Mouse (Mus musculus): ENCODE measurements around the gene Reln. TPM values are rescaled to one million over a fixed set of nuclear protein-coding genes. Genes with fewer than 3 reads are reported as not detected.

Gene Reln
- polyA plus RNA-seq, 1 experiment from 2014 or later, result 40.1 TPM

DNA sequence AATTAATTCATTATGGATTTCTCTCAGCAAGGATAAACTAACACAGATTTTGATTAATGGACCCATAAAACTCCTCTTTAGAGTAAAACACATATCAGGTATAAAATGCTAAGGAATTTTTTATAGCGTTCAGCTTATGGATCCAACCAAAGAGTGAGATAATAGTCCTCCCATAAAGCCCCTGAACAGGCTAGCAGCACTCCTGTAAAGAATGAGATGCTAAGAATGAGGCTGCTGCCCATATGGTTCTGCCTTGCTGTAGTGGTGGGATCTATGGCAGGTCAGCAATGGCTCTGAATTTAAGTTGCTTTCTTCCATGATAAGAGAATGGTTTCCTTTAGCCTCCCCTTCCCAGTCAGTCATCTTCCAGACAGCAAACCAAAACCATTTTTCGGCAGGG, 147.6 kb downstream of the Reln start:
- 86% methylated on average over 2 of the region's 2 CpGs for WGBS
- H3K4me3 ChIP-seq (replicated peaks), result no peak overlapping the region
- H3K36me3 ChIP-seq, result no peaks in the 10 kb centered on the region
- no peak overlapping the region for H3K9ac ChIP-seq (replicated peaks)
- H3K4me2 ChIP-seq (replicated peaks), result no peak overlapping the region
- peak overlapping the region; percentile 64 for H3K27ac ChIP-seq
- no peak; the same call in 1 of the 2 replicates for ATAC-seq
- H3K4me1 ChIP-seq (replicated peaks), result peaks cover 35% of the 10 kb centered on the region
- no peaks in the 10 kb centered on the region for H3K27me3 ChIP-seq
- no peaks in the 10 kb centered on the region for H3K9me3 ChIP-seq

GRCm38 (mm10) chr5:22196476-22196875, 148.0 kb downstream of the Reln start:
- Histone ChIP-seq H3K9me3 (no peaks in the 10 kb centered on the region), H3K36me3 (no peaks in the 10 kb centered on the region), H3K27me3 (no peaks in the 10 kb centered on the region), H3K4me3 (replicated peaks) (no peak overlapping the region), H3K4me2 (replicated peaks) (no peak overlapping the region), H3K27ac (peak overlapping the region; percentile 67; the same call in 1 of the 2 replicates), H3K4me1 (replicated peaks) (peaks cover 39% of the 10 kb centered on the region), H3K9ac (replicated peaks) (no peak overlapping the region)
- peak; percentile 77 for ATAC-seq
- 38% methylated on average over 4 of the region's 4 CpGs for WGBS

- H3K9ac ChIP-seq (replicated peaks), result no peak overlapping the region
- H3K4me2 ChIP-seq (replicated peaks), result no peak overlapping the region
- peak overlapping the region; percentile 67 for H3K27ac ChIP-seq
- no peaks in the 10 kb centered on the region for H3K27me3 ChIP-seq
- peaks cover 49% of the 10 kb centered on the region for H3K4me1 ChIP-seq (replicated peaks)
- H3K4me3 ChIP-seq (replicated peaks), result no peak overlapping the region
- 40% methylated on average over 8 of the region's 8 CpGs for WGBS
- no peaks in the 10 kb centered on the region for H3K36me3 ChIP-seq
- H3K9me3 ChIP-seq, result no peaks in the 10 kb centered on the region
- peak; percentile 75 for ATAC-seq
These were observed 149.1 kb downstream of the Reln start for GRCm38 (mm10) chr5:22195352-22195941.

DNA sequence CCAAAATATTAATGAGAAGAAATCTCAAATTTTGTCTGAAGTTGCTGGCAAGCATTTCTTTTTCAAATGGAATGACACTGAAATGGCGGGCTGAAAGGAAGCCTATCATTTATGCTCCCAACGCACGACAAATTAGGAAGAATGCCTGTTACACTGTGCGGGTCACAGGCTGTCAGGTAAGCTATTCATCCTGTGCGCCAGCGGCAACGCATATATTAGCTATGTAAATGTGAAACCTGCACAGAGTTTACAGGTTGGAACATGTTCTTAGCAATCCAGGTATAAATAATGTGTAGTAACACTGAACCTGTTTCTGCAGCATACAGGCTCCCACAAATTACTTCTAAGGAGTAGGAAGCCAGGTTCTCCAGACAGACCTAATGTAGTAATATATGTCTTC, 152.7 kb downstream of the Reln start:
- Histone ChIP-seq H3K4me2 (replicated peaks) (no peak overlapping the region), H3K36me3 (no peaks in the 10 kb centered on the region), H3K4me3 (replicated peaks) (no peak overlapping the region), H3K9me3 (no peaks in the 10 kb centered on the region), H3K9ac (replicated peaks) (no peak overlapping the region), H3K27me3 (no peaks in the 10 kb centered on the region), H3K4me1 (replicated peaks) (peaks cover 40% of the 10 kb centered on the region), H3K27ac (no peak overlapping the region)
- WGBS, result 56% methylated on average over 7 of the region's 7 CpGs
- ATAC-seq, result no peak

GRCm38 (mm10) chr5:22190333-22190732, 154.2 kb downstream of the Reln start:
- Histone ChIP-seq H3K9ac (replicated peaks) (no peak overlapping the region), H3K36me3 (no peaks in the 10 kb centered on the region), H3K4me3 (replicated peaks) (no peak overlapping the region), H3K4me2 (replicated peaks) (no peak overlapping the region), H3K4me1 (replicated peaks) (peaks cover 27% of the 10 kb centered on the region), H3K27me3 (no peaks in the 10 kb centered on the region), H3K27ac (peak overlapping the region; percentile 56), H3K9me3 (no peaks in the 10 kb centered on the region)
- WGBS, result 62% methylated on average over 3 of the region's 3 CpGs
- no peak for ATAC-seq

GRCm38 (mm10) chr5:22187599-22187998, 156.9 kb downstream of the Reln start:
- H3K27ac ChIP-seq, result no peak overlapping the region
- H3K4me2 ChIP-seq (replicated peaks), result no peak overlapping the region
- ATAC-seq, result no peak
- H3K4me1 ChIP-seq (replicated peaks), result peaks cover 18% of the 10 kb centered on the region
- no peaks in the 10 kb centered on the region for H3K9me3 ChIP-seq
- no peak overlapping the region for H3K9ac ChIP-seq (replicated peaks)
- no peak overlapping the region for H3K4me3 ChIP-seq (replicated peaks)
- WGBS, result 87% methylated on average over 3 of the region's 3 CpGs
- no peaks in the 10 kb centered on the region for H3K27me3 ChIP-seq
- no peaks in the 10 kb centered on the region for H3K36me3 ChIP-seq

GRCm38 (mm10) chr5:22176480-22176879, 168.0 kb downstream of the Reln start:
- 87% methylated on average over 5 of the region's 5 CpGs for WGBS
- no peak overlapping the region for H3K4me3 ChIP-seq (replicated peaks)
- H3K27me3 ChIP-seq, result no peaks in the 10 kb centered on the region
- no peaks in the 10 kb centered on the region for H3K36me3 ChIP-seq
- 0 out of 2 replicates have a peak, but pooled peaks cover 3% of the 10 kb centered on the region for H3K4me1 ChIP-seq (replicated peaks)
- ATAC-seq, result no peak
- no peak overlapping the region for H3K4me2 ChIP-seq (replicated peaks)
- no peaks in the 10 kb centered on the region for H3K9me3 ChIP-seq
- no peak overlapping the region for H3K9ac ChIP-seq (replicated peaks)
- no peak overlapping the region for H3K27ac ChIP-seq

- ATAC-seq, result no peak
- Histone ChIP-seq H3K4me3 (replicated peaks) (no peak overlapping the region), H3K27me3 (no peaks in the 10 kb centered on the region), H3K4me1 (replicated peaks) (0 out of 2 replicates have a peak, but pooled peaks cover 3% of the 10 kb centered on the region), H3K9ac (replicated peaks) (no peak overlapping the region), H3K4me2 (replicated peaks) (no peak overlapping the region), H3K36me3 (no peaks in the 10 kb centered on the region), H3K27ac (no peak overlapping the region), H3K9me3 (no peaks in the 10 kb centered on the region)
- WGBS, result 85% methylated on average over 5 of the region's 5 CpGs
These were observed 173.2 kb downstream of the Reln start for GRCm38 (mm10) chr5:22171336-22171735.

GRCm38 (mm10) chr5:22164060-22164934, 180.2 kb downstream of the Reln start:
- ATAC-seq, result peak; percentile 77
- WGBS, result 54% methylated on average over 10 of the region's 10 CpGs
- Histone ChIP-seq H3K9ac (replicated peaks) (0 out of 2 replicates have a peak overlapping the region, but pooled peaks have one; percentile 10), H3K4me1 (replicated peaks) (peaks cover 10% of the 10 kb centered on the region), H3K27ac (peak overlapping the region; percentile 52), H3K9me3 (no peaks in the 10 kb centered on the region), H3K4me2 (replicated peaks) (no peak overlapping the region), H3K36me3 (no peaks in the 10 kb centered on the region), H3K27me3 (no peaks in the 10 kb centered on the region), H3K4me3 (replicated peaks) (no peak overlapping the region)

DNA sequence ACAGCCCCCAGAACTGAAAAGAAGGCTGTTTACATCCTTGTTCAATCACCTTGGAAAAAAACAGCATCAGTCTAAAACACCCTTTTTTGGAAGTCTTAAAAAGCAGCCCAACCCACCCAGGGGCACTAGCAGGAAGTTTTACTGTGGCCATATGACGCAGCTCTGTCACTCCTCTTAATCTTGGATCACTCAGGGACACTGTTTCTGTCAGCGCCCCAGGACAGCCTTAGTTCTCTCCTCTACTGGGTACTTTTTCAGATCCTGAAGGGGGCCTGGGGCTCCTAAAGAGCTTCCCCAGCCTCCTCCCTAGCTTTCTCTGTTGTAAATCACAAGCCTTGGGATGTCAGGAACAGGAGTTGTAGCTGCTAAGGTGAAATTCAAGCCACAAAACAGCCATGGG, 183.6 kb downstream of the Reln start:
- WGBS, result 56% methylated on average over 2 of the region's 2 CpGs
- no peak for ATAC-seq
- Histone ChIP-seq H3K9me3 (no peaks in the 10 kb centered on the region), H3K36me3 (no peaks in the 10 kb centered on the region), H3K9ac (replicated peaks) (no peak overlapping the region), H3K4me1 (replicated peaks) (peaks cover 14% of the 10 kb centered on the region), H3K4me2 (replicated peaks) (no peak overlapping the region), H3K4me3 (replicated peaks) (no peak overlapping the region), H3K27me3 (no peaks in the 10 kb centered on the region), H3K27ac (no peak overlapping the region)

DNA sequence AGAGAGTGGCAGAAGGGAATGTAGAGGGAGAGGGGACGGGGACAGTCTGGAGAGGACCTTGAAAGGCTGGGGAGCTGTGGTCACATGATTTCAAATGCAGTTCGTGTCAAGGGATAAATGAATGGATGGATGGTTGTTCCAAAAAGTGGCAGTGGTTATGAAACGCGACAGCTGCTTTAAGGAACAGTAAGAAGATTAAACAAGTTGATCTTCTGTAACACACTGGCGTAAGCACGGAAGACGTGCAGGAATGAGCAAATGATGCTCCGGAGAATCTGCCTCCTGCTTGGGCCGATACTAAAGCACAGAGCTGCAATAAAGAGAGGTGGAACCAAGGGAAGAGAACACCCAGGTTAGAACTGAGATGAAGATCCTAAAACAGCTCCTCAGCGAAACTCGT, 185.7 kb downstream of the Reln start:
- Histone ChIP-seq H3K27me3 (no peaks in the 10 kb centered on the region), H3K9ac (replicated peaks) (no peak overlapping the region), H3K4me1 (replicated peaks) (peaks cover 13% of the 10 kb centered on the region; the same call in 1 of the 2 replicates), H3K36me3 (no peaks in the 10 kb centered on the region), H3K4me3 (replicated peaks) (no peak overlapping the region), H3K9me3 (no peaks in the 10 kb centered on the region), H3K27ac (no peak overlapping the region), H3K4me2 (replicated peaks) (no peak overlapping the region)
- ATAC-seq, result no peak
- whole genome bisulfite sequencing, result 85% methylated on average over 11 of the region's 11 CpGs

GRCm38 (mm10) chr5:22153601-22154000, 190.9 kb downstream of the Reln start:
- Histone ChIP-seq H3K4me1 (replicated peaks) (peaks cover 14% of the 10 kb centered on the region; the same call in 1 of the 2 replicates), H3K4me2 (replicated peaks) (no peak overlapping the region), H3K27me3 (no peaks in the 10 kb centered on the region), H3K9me3 (no peaks in the 10 kb centered on the region), H3K4me3 (replicated peaks) (no peak overlapping the region), H3K36me3 (no peaks in the 10 kb centered on the region), H3K27ac (peak overlapping the region; percentile 44), H3K9ac (replicated peaks) (no peak overlapping the region)
- ATAC-seq, result peak; percentile 85
- 28% methylated on average over 6 of the region's 6 CpGs for WGBS

Measured in midbrain, embryonic 13.5 days (tissue).